Mouse (Mus musculus) CH12.LX (cell line): ENCODE results near the gene Spp1. TPM values are rescaled to one million over a fixed set of nuclear protein-coding genes. Genes with fewer than 3 reads are reported as not detected.

Source experiments
- DNase-seq: peaks from one replicate; pipeline ENCODE4 v3.0.0-alpha.2; 2013; ENCODE audit errors: extremely low read depth
- H3K27ac ChIP-seq: 2 replicates; pipeline ENCODE4 v1.5.1; 2012; ENCODE audit warnings: low read depth, mild to moderate bottlenecking, control low read depth, moderate library complexity; ENCODE audit not compliant: insufficient read depth
- H3K27me3 ChIP-seq: replicated peaks from 2 replicates; pipeline ENCODE3; 2012; ENCODE audit warnings: inconsistent platforms
- H3K36me3 ChIP-seq, 2 experiments: replicated peaks in 1 of 2; 2 replicates each; pipeline versions ENCODE3 to v1.6.1; 2012; ENCODE audit warnings: inconsistent platforms in 1 of 2, low read length in 1 of 2, mild to moderate bottlenecking in 1 of 2, mixed read lengths in 1 of 2, moderate library complexity in 1 of 2; ENCODE audit not compliant: control insufficient read depth in 1 of 2, insufficient read depth in 1 of 2
- H3K4me1 ChIP-seq, 2 experiments: 2 replicates each; pipeline ENCODE4 v1.6.1; 2012; ENCODE audit warnings: inconsistent platforms in 1 of 2, moderate library complexity in 1 of 2; ENCODE audit not compliant: insufficient read depth in 2 of 2, control insufficient read depth in 1 of 2
- H3K4me2 ChIP-seq: 2 replicates; pipeline ENCODE4 v1.6.1; 2012; ENCODE audit warnings: low read depth, mild to moderate bottlenecking, control low read depth; ENCODE audit not compliant: poor library complexity, insufficient read depth, severe bottlenecking
- H3K4me3 ChIP-seq, 3 experiments: fragments of 150-350 bp in 1 of 3; sonication (generic) in 1 of 3; replicated peaks in 1 of 3; 2 replicates each; pipeline versions ENCODE3 to v1.5.1; 2011 to 2012; ENCODE audit warnings: low read depth in 2 of 3, low read length in 2 of 3, mild to moderate bottlenecking in 2 of 3, moderate library complexity in 2 of 3, control low read depth in 1 of 3, improper control_type of control experiment in 1 of 3, inconsistent platforms in 1 of 3, mixed read lengths in 1 of 3; ENCODE audit not compliant: poor library complexity in 1 of 3
- H3K79me2 ChIP-seq: replicated peaks from 2 replicates; pipeline ENCODE4 v1.6.1; 2012; ENCODE audit warnings: mild to moderate bottlenecking, moderate library complexity; ENCODE audit not compliant: control insufficient read depth, poor library complexity, insufficient read depth, severe bottlenecking; ENCODE audit errors: extremely low read depth
- H3K9ac ChIP-seq: 2 replicates; pipeline ENCODE4 v1.6.1; 2012; ENCODE audit warnings: low read depth, mild to moderate bottlenecking, control low read depth, moderate library complexity; ENCODE audit not compliant: insufficient read depth
- H3K9me3 ChIP-seq: replicated peaks from 2 replicates; pipeline ENCODE3; 2012; ENCODE audit warnings: low read length, inconsistent platforms, mixed read lengths
- CHD1 ChIP-seq: IDR thresholded peaks from 2 replicates; pipeline ENCODE4 v1.6.1; 2012; ENCODE audit warnings: low read depth, low read length, improper control_type of control experiment, inconsistent platforms
- ETS1 ChIP-seq: conservative IDR thresholded peaks from 2 replicates; pipeline ENCODE4 v1.6.1; 2012; ENCODE audit warnings: low read depth, mild to moderate bottlenecking, inconsistent platforms, low read length, improper control_type of control experiment, moderate library complexity
- GABPA ChIP-seq: IDR thresholded peaks from 2 replicates; pipeline ENCODE4 v1.6.1; 2012; ENCODE audit warnings: low read depth, low read length, improper control_type of control experiment, inconsistent platforms; ENCODE audit not compliant: insufficient replicate concordance
- IRF4 ChIP-seq: IDR thresholded peaks from 2 replicates; pipeline ENCODE4 v1.6.1; 2014; ENCODE audit warnings: low read depth, mild to moderate bottlenecking, inconsistent platforms, low read length, improper control_type of control experiment
- JUND ChIP-seq: conservative IDR thresholded peaks from 2 replicates; pipeline ENCODE4 v1.6.1; 2011; ENCODE audit warnings: low read depth, low read length, improper control_type of control experiment
- MAFK ChIP-seq: IDR thresholded peaks from 2 replicates; pipeline ENCODE4 v1.6.1; 2011; ENCODE audit warnings: low read length, improper control_type of control experiment; ENCODE audit not compliant: insufficient replicate concordance
- MAX ChIP-seq: IDR thresholded peaks from 2 replicates; pipeline ENCODE4 v1.6.1; 2011; ENCODE audit warnings: low read length, improper control_type of control experiment
- MXI1 ChIP-seq: IDR thresholded peaks from 2 replicates; pipeline ENCODE4 v1.6.1; 2011; ENCODE audit warnings: mild to moderate bottlenecking, low read depth, low read length, improper control_type of control experiment
- NELFE ChIP-seq: IDR thresholded peaks from 2 replicates; pipeline ENCODE4 v1.6.1; 2011; ENCODE audit warnings: low read depth, low read length, improper control_type of control experiment
- PAX5 ChIP-seq: IDR thresholded peaks from 2 replicates; pipeline ENCODE4 v1.6.1; 2012; ENCODE audit warnings: low read length, inconsistent platforms, mixed read lengths
- POLR2AphosphoS2 ChIP-seq: IDR thresholded peaks from 2 replicates; pipeline ENCODE4 v1.6.1; 2011; ENCODE audit warnings: low read depth, low read length, improper control_type of control experiment
- RAD21 ChIP-seq: IDR thresholded peaks from 2 replicates; pipeline ENCODE4 v1.6.1; 2011; ENCODE audit warnings: low read depth, mild to moderate bottlenecking, low read length, improper control_type of control experiment, moderate library complexity
- UBTF ChIP-seq: IDR thresholded peaks from 2 replicates; pipeline ENCODE4 v1.6.1; 2012; ENCODE audit warnings: low read depth, mild to moderate bottlenecking, inconsistent platforms, low read length, improper control_type of control experiment, moderate library complexity
- USF1 ChIP-seq: IDR thresholded peaks from 2 replicates; pipeline ENCODE4 v1.6.1; 2014; ENCODE audit warnings: low read depth, mild to moderate bottlenecking, inconsistent platforms, low read length, improper control_type of control experiment
- ZNF384 ChIP-seq: IDR thresholded peaks from 2 replicates; pipeline ENCODE4 v1.6.1; 2012; ENCODE audit warnings: low read depth, low read length, improper control_type of control experiment, inconsistent platforms
- dilution Hi-C: fragments of 300-500 bp; cut with MboI; formaldehyde crosslinking; loops from 2 replicates; pipeline ENCODE4 v1.14.3; 2020; ENCODE audit warnings: low sequenced_read_pairs; ENCODE audit not compliant: extremely low pct_unique_long_range_greater_than_20kb, extremely low pct_ligation_motif_present
- in situ Hi-C: fragments of 300-500 bp; cut with MboI; formaldehyde crosslinking; loops from 3 replicates; pipeline ENCODE4 v1.14.3; 2019; ENCODE audit warnings: low sequenced_read_pairs, low pct_ligation_motif_present, low pct_unique_long_range_greater_than_20kb, mixed read lengths
- polyA plus RNA-seq: library from polyadenylated mRNA; unstranded; fragments of >175 nt; gene quantifications from 2 replicates; pipeline ENCODE4 v1.2.1, GENCODE M21; 2012; ENCODE audit warnings: low read depth; ENCODE audit not compliant: insufficient read length
- total RNA-seq, 2 experiments: library from RNA; depleted of rRNA; stranded (reverse); fragments of 300-350 nt in 1 of 2; fragments of >200 nt in 1 of 2; gene quantifications; 2 replicates each; pipeline ENCODE4 v1.2.3; 2012 to 2014

Gene Spp1
- total and polyA plus RNA-seq, 3 experiments = 2.1 to 27.0 (median 10.4) TPM

GRCm38 (mm10) chr5:104422039-104422438, 12.9 kb upstream of the Spp1 start:
- Histone ChIP-seq H3K4me2 (no peak overlapping the region), H3K4me3 (no peak overlapping the region), H3K9me3 (no peaks in the 10 kb centered on the region), H3K27me3 (no peaks in the 10 kb centered on the region), H3K36me3 (no peaks in the 10 kb centered on the region), H3K4me1 (peaks cover 3 to 4% of the 10 kb centered on the region in 2 experiments; a peak in 2 of 4 replicates), H3K79me2 (no peaks in the 10 kb centered on the region), H3K9ac (no peak overlapping the region), H3K27ac (no peak overlapping the region)
- no peak for DNase-seq
- no peak for TF ChIP-seq MAX
- no peak for TF ChIP-seq RAD21
- no peak for TF ChIP-seq USF1
- no peak for TF ChIP-seq POLR2AphosphoS2
- TF ChIP-seq CHD1 = no peak
- no peak for TF ChIP-seq MXI1
- TF ChIP-seq NELFE = no peak
- no peak for TF ChIP-seq ETS1
- no peak for TF ChIP-seq GABPA
- TF ChIP-seq MAFK = no peak
- no peak for TF ChIP-seq ZNF384
- TF ChIP-seq JUND = no peak
- dilution Hi-C loops (no loop called here), in situ Hi-C loops (no loop called here)

GRCm38 (mm10) chr5:104423861-104424260, 11.1 kb upstream of the Spp1 start:
- no peak overlapping the region for H3K4me3 ChIP-seq
- no peak for DNase-seq
- no peaks in the 10 kb centered on the region for H3K9me3 ChIP-seq
- in situ Hi-C loops (no loop called here), dilution Hi-C loops (no loop called here)
- no peak overlapping the region for H3K9ac ChIP-seq
- H3K79me2 ChIP-seq = no peaks in the 10 kb centered on the region
- H3K27me3 ChIP-seq = no peaks in the 10 kb centered on the region
- peaks cover 3 to 4% of the 10 kb centered on the region in 2 experiments; a peak in 2 of 4 replicates for H3K4me1 ChIP-seq
- H3K36me3 ChIP-seq = no peaks in the 10 kb centered on the region
- H3K27ac ChIP-seq = no peak overlapping the region
- no peak overlapping the region for H3K4me2 ChIP-seq
- no peak for TF ChIP-seq IRF4
- no peak for TF ChIP-seq POLR2AphosphoS2
- TF ChIP-seq JUND = no peak
- no peak for TF ChIP-seq PAX5
- no peak for TF ChIP-seq UBTF
- TF ChIP-seq, all 38 proteins: peak for 0
